ENCODE assay signal across 23 mouse cellular contexts in the genomic region with DNA sequence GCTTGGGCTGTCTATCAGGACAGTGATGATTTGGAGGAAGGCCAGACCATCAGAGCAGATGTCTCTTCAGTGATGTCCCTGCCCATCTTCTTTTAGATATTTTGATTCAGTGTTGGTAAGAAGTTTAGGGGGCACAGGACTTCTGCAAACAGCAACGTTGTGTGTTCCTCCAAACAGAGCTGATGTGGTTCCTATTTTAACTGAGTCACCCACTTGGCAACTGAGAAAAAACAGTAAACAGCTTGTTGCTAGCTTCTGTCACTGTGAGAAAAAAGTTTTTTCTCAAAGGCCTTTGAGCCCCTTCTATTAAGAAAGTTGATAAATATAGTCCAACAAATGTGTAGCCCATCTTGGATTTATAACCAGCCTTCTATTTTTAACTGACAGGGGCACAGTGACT.
DNase-seq lines count a peak whose midpoint lies in the region; ATAC-seq and TF ChIP-seq lines count a peak whose summit lies in the region.
"Had no signal": no experiment of that assay in that cellular context is flagged by ENCODE, and none has a peak within 500 bp of the region (broad histone marks: within the 10 kb centered on the region; RNA-seq: fewer than 3 reads in every experiment).

No protein-coding gene starts in this region.

- in situ Hi-C loops in Patski (cut with MboI; ENCODE audit: low pct_unique_long_range_greater_than_20kb): no loop called here

- ATAC-seq in Patski: no peak
- peak; percentile 66 to 74 for ATAC-seq in hematopoietic stem cell, adult 5-6 weeks (replicated peaks in 1 of 2; ENCODE audit: insufficient read depth in 1 of 2, low FRiP score in 2 of 2, low TSS enrichment in 1 of 2, low read depth in 1 of 2, poor library complexity in 2 of 2, severe bottlenecking in 2 of 2)
- ATAC-seq in neutrophil, adult 5-6 weeks (ENCODE audit: extremely low read depth, insufficient number of reproducible peaks, low FRiP score, poor library complexity, severe bottlenecking): 0 out of 2 replicates have a peak, but pooled peaks have one; percentile 31
- ATAC-seq: hindbrain, postnatal 0 days; lung, postnatal 0 days had no signal

- no peak for TF ChIP-seq CTCF in Patski (IDR thresholded peaks at IDR 0.05)

- DNase-seq in heart, adult 8-10 months (ENCODE audit: low spot score): peak; percentile 39
- no peak for DNase-seq in heart, postnatal 25 days (ENCODE audit: low spot score)
- peak; percentile 15 for DNase-seq in Patski (ENCODE audit: low read depth, low spot score)
- DNase-seq in layer of hippocampus, adult 8-10 months (ENCODE audit: low spot score in 2 of 2): no peak
- no peak for DNase-seq in kidney, adult 18-20 months
- DNase-seq: adrenal gland, postnatal 14 days; cerebellum, adult 11-12 months; cerebellum, postnatal 25 days; gastrocnemius, postnatal 36 days; kidney, adult 11 months; kidney, postnatal 10 days; left cerebral cortex, postnatal 4 days; liver; thymus, adult 18-20 months had no signal

- CTCF ChIA-PET in Patski (lab: Charles Lee): no interaction called here

- POLR2A ChIA-PET in Patski (lab: Charles Lee): no interaction called here

- intact Hi-C loops in heart, postnatal 25 days (cut with DNase I): no loop called here

- no peaks in the 10 kb centered on the region for H3K27me3 ChIP-seq in Patski
- H3K27me3 ChIP-seq: embryonic facial prominence, embryonic 15.5 days; forebrain, embryonic 12.5 days; heart, embryonic 13.5 days; neural tube, embryonic 13.5 days; stomach, embryonic 15.5 days had no signal

Comparison
In these comparisons a context has a peak if more than half of its experiments do, and no peak if none do; other contexts are left out.
1. DNase-seq: peak in heart, adult 8-10 months (single experiment) and Patski (single experiment); none in heart, postnatal 25 days (single experiment), layer of hippocampus, adult 8-10 months (0 of 2) and kidney, adult 18-20 months (single experiment).